Mouse (Mus musculus): ENCODE measurements around the gene Fam83e. TPM values are rescaled to one million over a fixed set of nuclear protein-coding genes. Genes with fewer than 3 reads are reported as not detected.

Gene Fam83e
- polyA plus RNA-seq, 1 experiment from 2014 or later, result 2.0 TPM

- Histone ChIP-seq H3K36me3 (ENCODE audit: control insufficient read depth, insufficient read depth, low read length) (no peaks in the 10 kb centered on the region), H3K9ac (ENCODE audit: low read length) (peak overlapping the region; percentile 35; the same call in 1 of the 2 replicates), H3K9me3 (ENCODE audit: control insufficient read depth, low read length) (no peaks in the 10 kb centered on the region), H3K27ac (ENCODE audit: low read length) (no peak overlapping the region), H3K4me3 (ENCODE audit: low read length) (no peak overlapping the region), H3K4me2 (ENCODE audit: low read depth, low read length) (no peak overlapping the region), H3K4me1 (replicated peaks; ENCODE audit: control insufficient read depth, insufficient read depth, low read length) (peaks cover 23% of the 10 kb centered on the region), H3K27me3 (ENCODE audit: control insufficient read depth, insufficient read depth, low read depth, low read length) (no peaks in the 10 kb centered on the region; the same call in 1 of the 2 replicates)
- 26% methylated on average over 10 of the region's 10 CpGs for WGBS
- no peak for ATAC-seq (ENCODE audit: low read depth)
Measured at GRCm38 (mm10) chr7:45685811-45686210, 35.2 kb upstream of the Fam83e start.

- H3K9ac ChIP-seq (ENCODE audit: low read length), result no peak overlapping the region
- H3K4me1 ChIP-seq (replicated peaks; ENCODE audit: control insufficient read depth, insufficient read depth, low read length), result peaks cover 19% of the 10 kb centered on the region
- H3K9me3 ChIP-seq (ENCODE audit: control insufficient read depth, low read length), result no peaks in the 10 kb centered on the region
- H3K27me3 ChIP-seq (ENCODE audit: control insufficient read depth, insufficient read depth, low read depth, low read length), result no peaks in the 10 kb centered on the region; the same call in 1 of the 2 replicates
- no peaks in the 10 kb centered on the region for H3K36me3 ChIP-seq (ENCODE audit: control insufficient read depth, insufficient read depth, low read length)
- WGBS, result 64% methylated on average over 3 of the region's 3 CpGs
- H3K4me2 ChIP-seq (ENCODE audit: low read depth, low read length), result no peak overlapping the region
- no peak overlapping the region for H3K4me3 ChIP-seq (ENCODE audit: low read length)
- no peak overlapping the region for H3K27ac ChIP-seq (ENCODE audit: low read length)
- no peak for ATAC-seq (ENCODE audit: low read depth)
Measured at GRCm38 (mm10) chr7:45686841-45687240, 34.2 kb upstream of the Fam83e start.

DNA sequence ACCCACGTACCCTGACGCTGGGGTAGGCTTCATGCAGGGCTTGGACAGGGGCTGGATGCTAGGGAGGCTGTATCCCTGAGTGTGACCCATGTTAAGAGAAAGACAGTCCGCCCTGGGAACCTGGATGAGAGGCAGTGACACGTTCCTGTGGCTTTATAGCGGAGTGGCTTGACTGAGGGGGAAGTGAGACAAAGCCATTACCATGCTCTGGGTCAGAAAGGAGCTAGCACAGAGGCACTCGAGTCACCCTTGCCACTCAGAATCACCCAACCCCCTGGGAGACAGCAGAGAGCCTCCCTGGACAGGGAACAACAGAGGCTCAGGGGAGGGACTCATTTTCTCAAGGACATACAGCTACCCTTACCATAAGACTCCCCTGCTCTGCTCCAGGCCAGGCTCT, 31.9 kb upstream of the Fam83e start:
- no peaks in the 10 kb centered on the region for H3K9me3 ChIP-seq (ENCODE audit: control insufficient read depth, low read length)
- H3K4me1 ChIP-seq (replicated peaks; ENCODE audit: control insufficient read depth, insufficient read depth, low read length), result 0 out of 2 replicates have a peak, but pooled peaks cover 11% of the 10 kb centered on the region
- H3K9ac ChIP-seq (ENCODE audit: low read length), result no peak overlapping the region
- no peak overlapping the region for H3K27ac ChIP-seq (ENCODE audit: low read length)
- H3K4me2 ChIP-seq (ENCODE audit: low read depth, low read length), result no peak overlapping the region
- ATAC-seq (ENCODE audit: low read depth), result no peak
- no peaks in the 10 kb centered on the region for H3K36me3 ChIP-seq (ENCODE audit: control insufficient read depth, insufficient read depth, low read length)
- H3K27me3 ChIP-seq (ENCODE audit: control insufficient read depth, insufficient read depth, low read depth, low read length), result no peaks in the 10 kb centered on the region; the same call in 1 of the 2 replicates
- 54% methylated on average over 6 of the region's 6 CpGs for WGBS
- H3K4me3 ChIP-seq (ENCODE audit: low read length), result no peak overlapping the region

DNA sequence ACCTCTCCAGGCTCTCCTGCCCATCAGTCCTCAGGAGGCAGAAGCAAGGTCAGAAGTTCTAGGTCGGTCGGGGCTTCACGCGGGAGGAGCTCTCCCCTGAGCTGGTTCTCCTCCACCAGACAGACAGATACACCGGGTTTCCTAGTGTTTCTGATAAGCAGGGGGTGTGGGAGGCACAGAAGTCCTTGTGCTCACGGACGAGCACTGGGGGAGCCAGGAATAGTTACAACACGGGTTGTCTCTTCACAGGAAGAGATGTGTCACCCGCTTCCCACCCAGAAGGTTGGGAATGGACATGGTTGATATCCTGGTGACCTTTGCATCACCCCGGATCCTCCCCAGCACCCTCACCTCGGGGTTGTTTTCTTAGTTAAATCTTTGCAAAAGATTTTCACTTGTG, 31.2 kb upstream of the Fam83e start:
- Histone ChIP-seq H3K36me3 (ENCODE audit: control insufficient read depth, insufficient read depth, low read length) (no peaks in the 10 kb centered on the region), H3K9me3 (ENCODE audit: control insufficient read depth, low read length) (no peaks in the 10 kb centered on the region), H3K4me3 (ENCODE audit: low read length) (no peak overlapping the region), H3K27ac (ENCODE audit: low read length) (no peak overlapping the region), H3K9ac (ENCODE audit: low read length) (no peak overlapping the region), H3K4me1 (replicated peaks; ENCODE audit: control insufficient read depth, insufficient read depth, low read length) (0 out of 2 replicates have a peak, but pooled peaks cover 11% of the 10 kb centered on the region), H3K4me2 (ENCODE audit: low read depth, low read length) (no peak overlapping the region), H3K27me3 (ENCODE audit: control insufficient read depth, insufficient read depth, low read depth, low read length) (no peaks in the 10 kb centered on the region; the same call in 1 of the 2 replicates)
- no peak for ATAC-seq (ENCODE audit: low read depth)
- WGBS, result 54% methylated on average over 11 of the region's 11 CpGs

DNA sequence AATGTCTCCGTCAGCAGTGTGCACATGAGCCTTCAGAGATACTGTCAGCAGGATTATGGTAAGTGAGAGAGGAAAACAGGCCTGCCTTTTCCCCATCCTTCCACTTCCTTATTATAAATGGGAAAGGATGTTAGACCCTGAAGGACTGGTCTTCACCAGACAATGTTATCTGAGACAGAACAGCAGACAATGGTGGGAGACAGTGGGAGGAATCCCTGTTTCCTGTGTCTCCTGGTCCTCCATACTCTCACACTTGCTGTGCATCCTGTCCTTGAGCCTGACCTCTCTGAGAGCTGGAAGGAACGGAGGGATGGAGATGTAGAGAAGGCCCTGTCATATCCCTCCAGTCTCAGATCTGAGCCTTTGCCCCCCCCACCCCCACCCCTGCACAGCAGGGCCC, 28.6 kb upstream of the Fam83e start:
- H3K27me3 ChIP-seq (ENCODE audit: control insufficient read depth, insufficient read depth, low read depth, low read length), result no peaks in the 10 kb centered on the region
- no peaks in the 10 kb centered on the region for H3K4me1 ChIP-seq (replicated peaks; ENCODE audit: control insufficient read depth, insufficient read depth, low read length)
- no peak overlapping the region for H3K27ac ChIP-seq (ENCODE audit: low read length)
- no peak for ATAC-seq (ENCODE audit: low read depth)
- 70% methylated on average over 2 of the region's 2 CpGs for WGBS
- no peak overlapping the region for H3K9ac ChIP-seq (ENCODE audit: low read length)
- no peaks in the 10 kb centered on the region for H3K36me3 ChIP-seq (ENCODE audit: control insufficient read depth, insufficient read depth, low read length)
- H3K9me3 ChIP-seq (ENCODE audit: control insufficient read depth, low read length), result no peaks in the 10 kb centered on the region
- no peak overlapping the region for H3K4me2 ChIP-seq (ENCODE audit: low read depth, low read length)
- no peak overlapping the region for H3K4me3 ChIP-seq (ENCODE audit: low read length)

DNA sequence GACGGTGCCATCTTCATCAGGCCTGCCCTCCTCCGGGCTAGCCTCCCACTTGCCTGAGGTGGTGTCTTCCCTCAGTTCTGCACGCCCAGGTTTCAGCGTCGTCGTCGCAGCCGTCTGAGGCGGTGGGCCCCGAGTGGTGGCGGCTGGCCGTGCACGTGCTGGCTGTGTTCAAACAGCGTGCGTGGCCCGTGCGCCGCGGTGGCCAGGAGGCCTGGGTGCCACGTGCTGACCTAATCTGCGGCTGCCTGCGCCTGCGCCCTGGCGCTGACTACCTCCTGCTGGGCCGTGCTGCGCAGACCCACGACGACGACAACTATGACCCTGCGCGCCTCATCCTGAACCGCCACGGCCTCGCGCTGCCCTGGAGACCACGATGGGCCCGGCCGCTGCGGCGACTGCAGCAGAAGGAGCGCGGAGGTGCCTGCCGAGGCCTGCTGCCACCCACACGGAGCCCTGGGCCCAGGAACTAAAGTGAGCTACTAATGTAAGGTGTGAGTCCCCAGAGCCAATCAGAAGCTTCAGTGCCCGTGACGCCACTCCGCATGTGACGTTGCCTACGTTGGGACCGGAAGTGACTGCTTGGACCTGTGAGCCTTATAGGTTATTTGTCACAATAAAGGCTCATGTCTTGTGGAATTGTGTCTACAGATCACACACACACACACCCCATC, 27.0 kb upstream of the Fam83e start, which contains the start of gene Sec1:
TSS of gene Sec1 (minus strand) at position 482 of the 671 bp plus-strand sequence.
- H3K36me3 ChIP-seq (ENCODE audit: control insufficient read depth, insufficient read depth, low read length), result no peaks in the 10 kb centered on the region
- no peak within 1 kb of the TSS for H3K4me2 ChIP-seq (ENCODE audit: low read depth, low read length)
- H3K4me3 ChIP-seq (ENCODE audit: low read length), result no peak within 1 kb of the TSS
- no peaks in the 10 kb centered on the region for H3K4me1 ChIP-seq (replicated peaks; ENCODE audit: control insufficient read depth, insufficient read depth, low read length)
- no peak within 1 kb of the TSS for H3K27ac ChIP-seq (ENCODE audit: low read length)
- WGBS, result 90% methylated on average over 50 of the region's 50 CpGs
- peaks cover 8% of the 10 kb centered on the region for H3K27me3 ChIP-seq (ENCODE audit: control insufficient read depth, insufficient read depth, low read depth, low read length)
- no peak within 1 kb of the TSS for H3K9ac ChIP-seq (ENCODE audit: low read length)
- no peaks in the 10 kb centered on the region for H3K9me3 ChIP-seq (ENCODE audit: control insufficient read depth, low read length)
- ATAC-seq (ENCODE audit: low read depth), result no peak

- Histone ChIP-seq H3K9ac (ENCODE audit: low read length) (no peak overlapping the region), H3K4me2 (ENCODE audit: low read depth, low read length) (no peak overlapping the region), H3K27me3 (ENCODE audit: control insufficient read depth, insufficient read depth, low read depth, low read length) (peaks cover 18% of the 10 kb centered on the region), H3K36me3 (ENCODE audit: control insufficient read depth, insufficient read depth, low read length) (no peaks in the 10 kb centered on the region), H3K27ac (ENCODE audit: low read length) (no peak overlapping the region), H3K9me3 (ENCODE audit: control insufficient read depth, low read length) (no peaks in the 10 kb centered on the region), H3K4me3 (ENCODE audit: low read length) (no peak overlapping the region), H3K4me1 (replicated peaks; ENCODE audit: control insufficient read depth, insufficient read depth, low read length) (peaks cover 2% of the 10 kb centered on the region)
- 15% methylated on average over 6 of the region's 6 CpGs for WGBS
- no peak for ATAC-seq (ENCODE audit: low read depth)
Measured at GRCm38 (mm10) chr7:45695098-45695497, 25.9 kb upstream of the Fam83e start.

DNA sequence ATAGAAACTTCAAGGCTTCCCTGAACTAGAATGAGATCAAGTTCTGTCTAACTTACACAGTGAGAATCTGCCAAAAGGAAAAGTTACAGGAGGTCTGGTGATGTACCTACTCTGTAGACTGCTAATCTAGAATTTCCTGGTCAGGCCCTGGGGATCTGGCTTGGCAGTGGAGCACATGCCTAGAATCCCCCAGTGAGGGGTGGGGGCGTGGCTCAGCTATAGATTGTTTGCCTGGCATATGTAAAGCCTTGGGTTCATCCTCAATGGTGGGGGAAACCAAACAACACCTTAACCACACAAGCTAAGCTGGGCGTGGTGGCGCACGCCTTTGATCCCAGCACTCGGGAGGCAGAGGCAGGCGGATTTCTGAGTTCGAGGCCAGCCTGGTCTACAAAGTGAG, 23.1 kb upstream of the Fam83e start:
- Histone ChIP-seq H3K36me3 (ENCODE audit: control insufficient read depth, insufficient read depth, low read length) (no peaks in the 10 kb centered on the region), H3K27me3 (ENCODE audit: control insufficient read depth, insufficient read depth, low read depth, low read length) (peaks cover 30% of the 10 kb centered on the region), H3K4me2 (ENCODE audit: low read depth, low read length) (no peak overlapping the region), H3K4me1 (replicated peaks; ENCODE audit: control insufficient read depth, insufficient read depth, low read length) (peaks cover 10% of the 10 kb centered on the region), H3K9me3 (ENCODE audit: control insufficient read depth, low read length) (no peaks in the 10 kb centered on the region), H3K27ac (ENCODE audit: low read length) (no peak overlapping the region), H3K4me3 (ENCODE audit: low read length) (no peak overlapping the region), H3K9ac (ENCODE audit: low read length) (no peak overlapping the region)
- ATAC-seq (ENCODE audit: low read depth), result no peak
- 81% methylated on average over 5 of the region's 7 CpGs for WGBS

DNA sequence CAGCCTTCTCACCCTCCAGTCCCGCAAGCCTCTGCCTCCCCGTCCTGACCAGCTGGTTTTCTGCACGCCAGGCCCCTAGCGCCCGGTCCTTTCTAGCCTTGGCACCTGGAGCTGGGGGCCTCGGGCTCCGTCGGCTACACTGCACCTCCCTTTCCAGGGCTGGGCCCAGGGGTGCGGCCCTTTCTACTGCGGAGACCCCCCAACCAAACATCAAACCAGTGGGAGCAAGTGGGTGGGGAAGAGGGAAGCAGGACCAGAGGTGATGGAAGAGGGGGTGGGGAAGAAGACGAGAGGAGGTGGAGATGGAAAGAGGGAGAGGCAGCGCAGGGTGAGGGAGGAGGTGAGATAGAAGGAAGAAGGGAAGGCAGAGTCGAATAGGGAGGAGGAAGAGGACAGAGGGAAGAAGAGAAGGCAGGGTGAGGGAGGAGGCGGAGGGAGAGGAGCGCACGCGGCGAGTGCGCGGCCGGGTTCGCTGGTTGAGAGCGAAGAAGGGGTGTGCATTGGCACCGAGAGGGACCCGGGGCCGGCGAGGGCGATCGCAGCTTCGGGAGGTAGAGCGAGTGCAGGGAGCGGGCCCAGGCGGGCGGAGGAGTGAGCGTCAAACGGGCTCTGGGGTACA, 21.4 kb upstream of the Fam83e start, which contains the start of gene Car11:
TSS of gene Car11 (plus strand) at position 321 of the 619 bp plus-strand sequence.
- Histone ChIP-seq H3K9me3 (ENCODE audit: control insufficient read depth, low read length) (no peaks in the 10 kb centered on the region), H3K4me2 (ENCODE audit: low read depth, low read length) (peak within 1 kb of the TSS; percentile 60), H3K9ac (ENCODE audit: low read length) (peak within 1 kb of the TSS; percentile 43), H3K4me1 (replicated peaks; ENCODE audit: control insufficient read depth, insufficient read depth, low read length) (peaks cover 21% of the 10 kb centered on the region), H3K36me3 (ENCODE audit: control insufficient read depth, insufficient read depth, low read length) (no peaks in the 10 kb centered on the region), H3K27me3 (ENCODE audit: control insufficient read depth, insufficient read depth, low read depth, low read length) (peaks cover 30% of the 10 kb centered on the region), H3K4me3 (ENCODE audit: low read length) (peak within 1 kb of the TSS; percentile 42), H3K27ac (ENCODE audit: low read length) (no peak within 1 kb of the TSS)
- WGBS, result 2% methylated on average over 36 of the region's 36 CpGs
- ATAC-seq (ENCODE audit: low read depth), result no peak
